Mouse (Mus musculus) testis, postnatal 10 days (tissue): ENCODE results near the gene Casp3.
A peak's percentile ranks its signal among the peaks of the same experiment; 100 is the strongest.
"Not testable (repeated sequence)": the region's sequence is repeated elsewhere in the genome, so short reads cannot be mapped to it uniquely, and the experiment has no call there.

ENCODE experiments used
- DNase-seq: peaks from one replicate; pipeline ENCODE4 v3.0.0; 2021; ENCODE audit warnings: low spot score

The Casp3 gene

DNA sequence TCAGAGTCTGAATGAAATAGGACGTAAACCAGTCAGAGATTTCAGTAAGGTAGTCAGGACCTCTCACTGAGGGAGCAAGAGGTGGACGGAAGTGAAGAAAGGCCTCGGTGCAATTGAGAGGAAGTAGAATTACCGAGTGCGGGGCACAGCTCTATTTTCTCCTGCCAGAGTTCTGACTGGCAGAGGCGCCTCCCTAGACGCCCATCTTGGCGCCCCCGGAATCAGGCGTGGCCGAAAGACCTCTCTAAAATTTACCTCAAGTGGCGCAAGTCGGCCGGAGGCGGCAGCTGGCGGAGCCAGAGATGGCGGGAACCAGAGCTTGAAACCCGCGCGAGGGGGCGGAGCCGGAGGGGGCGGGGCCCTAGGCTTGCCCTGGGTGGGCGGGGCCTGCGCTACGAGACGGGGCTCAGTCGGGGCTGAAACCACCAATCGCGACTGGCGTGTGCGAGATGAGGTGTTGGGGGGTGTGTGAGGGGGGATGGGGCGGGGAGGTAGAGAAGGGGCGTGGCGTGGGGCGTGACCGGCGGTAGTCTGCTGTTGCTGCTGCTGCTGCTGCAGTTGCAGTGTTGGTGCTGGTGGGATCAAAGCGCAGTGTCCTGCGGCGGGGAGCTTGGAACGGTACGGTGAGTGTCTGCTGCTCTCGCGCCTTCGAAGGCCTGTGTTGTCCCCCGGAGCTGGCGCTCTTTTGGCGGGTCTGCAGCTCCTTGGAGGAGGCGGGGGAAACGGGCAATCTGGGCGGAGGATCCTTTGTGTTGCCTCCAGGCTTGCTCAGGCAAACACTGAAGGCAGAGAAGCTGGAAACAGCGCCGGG lies at the start of gene Casp3, which contains the start of gene Primpol:
Gene Casp3 (plus strand): TSS at position 413 of the 811 bp plus-strand sequence.
Gene Primpol (minus strand): TSS at position 334 of the 811 bp plus-strand sequence.
- peak; percentile 99 for DNase-seq

DNA sequence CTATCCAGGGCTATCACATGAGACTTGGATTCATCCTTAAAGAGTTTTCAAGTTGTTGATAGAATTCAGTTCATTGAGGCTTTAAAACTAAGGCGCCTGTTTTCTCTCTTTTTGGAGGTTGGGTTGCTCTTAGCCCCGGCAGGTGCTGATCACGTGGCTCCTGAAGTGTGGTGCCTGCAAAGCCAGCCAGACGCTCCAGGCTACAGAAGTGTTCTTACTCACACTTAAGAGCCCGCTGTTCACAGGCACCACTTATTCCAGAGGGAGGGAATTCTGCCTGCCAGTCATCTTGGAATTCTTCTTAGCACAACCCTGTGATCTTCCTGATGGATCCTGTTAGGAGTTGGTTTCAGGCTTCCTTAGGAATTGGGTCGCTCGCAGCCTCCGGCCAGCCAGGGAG lies 49.1 kb upstream of the Casp3 start:
- DNase-seq, result no peak

DNA sequence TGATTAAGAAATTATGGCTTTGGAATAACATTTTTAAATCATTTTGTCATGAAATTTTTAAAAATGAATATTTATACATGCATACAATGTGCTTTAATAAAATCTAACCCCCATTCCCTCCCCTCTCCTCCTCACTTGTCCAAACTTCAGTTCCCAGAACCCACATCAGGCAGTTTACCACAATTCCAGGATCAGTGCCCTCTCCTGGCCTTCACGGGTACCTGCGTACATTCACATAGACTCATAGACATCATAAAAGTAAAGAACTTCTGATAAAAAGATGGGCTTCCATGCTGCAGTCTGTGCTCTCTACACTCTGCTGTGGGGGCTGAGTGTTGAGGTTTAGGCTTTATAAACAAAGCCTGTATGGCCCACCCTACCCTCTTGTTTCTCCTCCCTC lies 48.1 kb upstream of the Casp3 start:
- no peak for DNase-seq

GRCm38 (mm10) chr8:46569659-46570441 lies 47.2 kb upstream of the Casp3 start:
- no peak for DNase-seq

GRCm38 (mm10) chr8:46570673-46571072 lies 46.4 kb upstream of the Casp3 start:
- DNase-seq, result no peak

DNA sequence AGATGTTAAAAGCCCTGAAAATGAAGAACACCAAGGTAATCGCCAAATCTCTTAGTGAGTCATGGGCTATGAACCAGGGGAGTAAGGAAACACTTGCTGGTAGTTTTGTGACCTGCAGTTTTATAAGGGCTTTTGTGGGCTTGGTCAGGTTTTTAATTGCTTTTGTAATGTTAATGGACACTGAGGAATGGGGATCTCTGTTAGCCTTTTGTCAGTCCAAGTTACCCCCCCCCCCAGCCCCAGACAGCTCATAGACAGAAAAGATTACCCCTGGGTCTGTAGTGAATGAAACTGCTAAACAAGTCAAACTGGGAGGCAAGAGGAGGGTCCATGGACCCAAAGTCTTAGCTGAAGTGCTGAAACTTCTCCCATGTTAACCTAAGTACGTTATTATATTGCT lies 43.6 kb upstream of the Casp3 start:
- no peak for DNase-seq

DNA sequence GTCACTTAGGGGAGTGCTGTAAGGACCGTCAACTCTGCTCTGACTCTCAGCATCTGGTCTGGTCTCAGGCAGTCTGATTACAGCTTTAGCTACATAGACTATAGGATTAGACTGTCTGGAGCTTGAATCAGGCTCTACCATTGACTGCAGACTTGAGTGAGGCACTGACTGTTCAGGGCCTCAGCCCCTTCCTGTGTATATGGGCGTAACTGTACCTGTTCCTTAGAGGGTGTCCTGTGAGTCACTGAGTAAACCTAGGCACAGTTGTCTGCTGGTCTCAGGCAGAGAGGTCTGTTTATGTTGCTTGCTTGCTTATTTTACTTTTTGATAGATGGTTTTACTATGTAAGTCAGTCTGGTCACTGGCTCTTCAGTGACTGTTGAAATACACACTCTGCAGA lies 43.1 kb upstream of the Casp3 start:
- no peak for DNase-seq

- no peak for DNase-seq
These were observed 38.3 kb upstream of the Casp3 start for GRCm38 (mm10) chr8:46578794-46579193.

GRCm38 (mm10) chr8:46584328-46584727 lies 32.8 kb upstream of the Casp3 start:
- DNase-seq, result not testable (repeated sequence)

GRCm38 (mm10) chr8:46585576-46585975 lies 31.5 kb upstream of the Casp3 start:
- DNase-seq, result no peak

DNA sequence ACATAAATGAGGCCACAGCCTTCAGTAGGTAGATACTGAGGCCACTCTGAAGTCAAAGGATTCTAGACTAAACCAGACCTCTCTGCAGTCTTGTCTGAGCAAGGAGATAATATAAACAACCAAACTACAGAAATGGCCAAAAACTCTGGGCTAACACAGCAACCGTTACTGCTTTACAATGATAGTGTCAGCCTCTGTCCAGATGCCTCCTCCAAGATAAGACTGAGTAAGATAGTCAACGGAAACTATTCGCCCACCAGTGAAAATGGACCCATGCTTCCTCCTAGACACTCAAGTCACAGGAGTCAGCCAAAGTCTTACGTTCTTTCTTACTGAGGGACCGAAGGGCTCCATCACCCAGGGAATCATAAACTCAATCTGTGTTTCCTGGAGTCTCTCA lies 29.2 kb upstream of the Casp3 start:
- DNase-seq, result no peak

- DNase-seq, result no peak
These were observed 28.4 kb upstream of the Casp3 start for GRCm38 (mm10) chr8:46588663-46589062.

- DNase-seq, result no peak
These were observed 24.0 kb upstream of the Casp3 start for GRCm38 (mm10) chr8:46593067-46593466.

DNA sequence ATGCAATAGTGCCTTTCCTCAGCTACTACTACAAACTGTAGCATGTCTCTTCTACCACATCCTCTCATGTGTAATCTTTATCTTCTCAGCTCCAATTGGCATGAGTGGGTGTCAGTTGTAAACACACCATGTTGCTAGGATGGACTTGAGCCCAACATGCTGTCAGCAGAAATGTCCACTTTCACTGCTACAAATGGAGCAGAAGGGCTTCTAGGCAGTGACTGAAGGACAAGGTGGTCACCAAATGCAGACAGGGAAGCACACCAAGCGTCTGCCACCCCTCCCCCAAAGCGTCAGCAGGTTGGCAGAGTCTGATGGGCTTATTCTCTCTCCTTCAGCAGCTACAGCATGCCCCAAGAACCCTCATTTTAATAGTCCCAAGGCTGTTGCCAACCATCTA lies 23.3 kb upstream of the Casp3 start:
- DNase-seq, result no peak

GRCm38 (mm10) chr8:46595593-46595992 lies 21.5 kb upstream of the Casp3 start:
- no peak for DNase-seq

- DNase-seq, result no peak
These were observed 20.6 kb upstream of the Casp3 start for GRCm38 (mm10) chr8:46596530-46596929.

GRCm38 (mm10) chr8:46597411-46597810 lies 19.7 kb upstream of the Casp3 start:
- no peak for DNase-seq

DNA sequence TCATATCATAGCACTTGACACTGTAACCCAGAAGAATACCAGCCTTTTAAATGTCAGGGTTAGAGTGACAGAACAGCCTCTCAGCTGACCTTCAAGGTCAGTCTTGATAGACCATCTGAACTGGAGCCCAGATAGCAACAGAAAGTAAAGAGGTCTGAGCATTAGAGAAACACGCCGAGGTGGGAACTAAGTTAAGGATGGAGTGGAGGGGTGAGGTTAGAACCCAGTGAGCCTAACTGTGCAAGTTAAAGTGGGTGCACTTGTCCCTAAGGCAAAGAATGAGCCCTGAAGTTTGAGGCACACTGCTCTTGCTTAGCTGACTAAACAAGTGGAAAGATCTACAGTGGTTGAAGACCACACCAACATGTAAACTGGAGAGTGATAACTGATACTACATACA lies 19.0 kb upstream of the Casp3 start:
- no peak for DNase-seq

GRCm38 (mm10) chr8:46598753-46599152 lies 18.3 kb upstream of the Casp3 start:
- DNase-seq, result no peak

DNA sequence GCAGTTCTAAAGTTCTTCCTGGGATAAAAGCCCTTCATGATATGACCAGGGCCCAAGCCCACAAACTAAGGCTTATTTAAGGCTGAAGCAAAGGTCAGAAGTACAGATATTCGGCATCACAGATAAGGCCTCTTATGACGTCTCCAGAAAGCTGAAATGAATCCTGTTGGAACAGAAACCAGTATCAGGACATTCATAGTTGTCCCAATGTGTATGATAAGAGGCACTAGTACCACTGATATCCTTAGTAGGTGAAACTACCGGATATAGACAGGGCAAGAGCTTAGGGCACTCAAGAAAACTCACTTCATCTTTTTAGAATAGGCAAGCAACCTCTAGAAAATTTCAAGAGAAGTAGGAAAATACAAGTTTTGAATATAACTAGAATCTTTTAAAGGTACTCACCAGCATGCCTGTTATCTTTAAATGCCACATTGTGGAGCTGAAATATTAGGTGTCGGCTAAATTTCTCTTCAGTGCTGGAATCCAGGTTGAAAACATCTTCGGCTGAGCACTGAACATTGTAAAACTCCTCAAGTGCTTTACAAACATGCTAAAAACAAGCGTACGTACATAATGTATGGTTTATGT lies 17.7 kb upstream of the Casp3 start:
- DNase-seq, result no peak

DNA sequence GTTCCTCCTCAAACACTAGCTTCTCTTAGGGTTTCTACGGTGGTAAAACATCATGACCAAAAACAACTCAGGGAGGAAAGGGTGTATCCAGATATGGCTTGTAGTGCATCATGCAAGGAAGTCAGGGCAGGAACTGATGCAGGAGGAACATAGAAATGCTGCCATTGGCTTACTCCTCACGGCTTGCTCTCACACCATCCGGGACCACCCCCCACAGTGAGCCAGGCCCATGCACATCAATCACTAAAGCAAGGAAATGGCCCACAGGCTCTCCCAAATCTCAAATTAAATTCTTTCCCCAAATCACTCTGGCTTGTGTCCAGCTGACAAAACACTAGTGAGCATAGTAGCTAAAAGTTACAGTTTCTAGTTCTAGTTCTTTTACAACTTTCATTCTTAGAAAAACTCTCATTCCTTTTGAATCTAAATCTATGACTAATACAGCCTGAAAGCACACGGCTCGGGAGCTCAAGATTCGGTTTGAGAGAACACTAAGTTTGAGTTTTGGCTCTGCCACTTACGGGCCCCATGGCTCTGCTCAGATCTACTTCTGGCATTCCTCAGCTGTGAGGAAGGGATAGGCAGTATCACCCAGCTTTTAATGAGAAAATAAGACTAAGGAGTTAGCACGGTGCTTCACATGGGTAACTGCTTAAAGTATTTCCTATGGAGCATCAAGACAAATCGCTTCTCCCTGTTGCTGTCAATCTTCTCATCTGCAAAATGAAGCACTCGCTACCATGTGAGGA lies 16.0 kb upstream of the Casp3 start:
- no peak for DNase-seq

DNA sequence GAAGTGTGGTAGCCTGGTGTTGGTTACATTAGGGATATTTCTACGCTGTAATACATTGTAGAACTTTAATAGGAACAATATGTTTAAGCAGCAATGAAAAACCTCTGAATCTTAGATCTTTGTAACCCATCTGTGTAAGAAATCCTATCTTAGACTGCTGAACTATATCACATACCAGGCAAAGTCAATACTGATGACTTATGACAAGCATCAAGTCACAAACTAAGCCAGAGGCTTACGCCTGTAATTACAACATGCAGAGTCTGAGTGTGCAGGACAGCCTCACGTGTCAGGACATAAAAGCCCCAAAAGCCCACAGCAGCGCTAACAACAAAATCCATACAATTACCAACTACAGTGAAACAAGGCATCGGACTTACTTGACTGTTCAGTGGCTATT lies 13.5 kb upstream of the Casp3 start:
- DNase-seq, result no peak
